Mouse (Mus musculus): ENCODE measurements around the gene Nim1k. TPM values are rescaled to one million over a fixed set of nuclear protein-coding genes. Genes with fewer than 3 reads are reported as not detected.
"Not testable (repeated sequence)": the region's sequence is repeated elsewhere in the genome, so short reads cannot be mapped to it uniquely, and the experiment has no call there.

Gene Nim1k
- polyA plus RNA-seq, 1 experiment from 2014 or later, result 0.32 TPM

- Histone ChIP-seq H3K4me2 (ENCODE audit: low read depth, low read length) (no peak overlapping the region), H3K9me3 (ENCODE audit: low read length) (no peaks in the 10 kb centered on the region), H3K27ac (ENCODE audit: low read depth) (peak overlapping the region; percentile 19; the same call in 1 of the 2 replicates), H3K27me3 (ENCODE audit: insufficient read depth, low read length) (no peaks in the 10 kb centered on the region), H3K9ac (replicated peaks) (no peak overlapping the region), H3K4me1 (ENCODE audit: insufficient read depth) (no peaks in the 10 kb centered on the region), H3K4me3 (ENCODE audit: low read depth, low read length) (no peak overlapping the region), H3K36me3 (replicated peaks; ENCODE audit: insufficient read depth, low read length) (peaks cover 22% of the 10 kb centered on the region)
- DNase-seq (no peak), ATAC-seq (peak; percentile 72)
- 75% methylated on average over 4 of the region's 4 CpGs for WGBS (ENCODE audit: insufficient replicate concordance)
- TF ChIP-seq CTCF (IDR thresholded peaks at IDR 0.05; ENCODE audit: low read depth) (no peak), EP300 (IDR thresholded peaks at IDR 0.05; ENCODE audit: low read depth) (no peak)
These were observed 57.2 kb downstream of the Nim1k start for GRCm38 (mm10) chr13:119698436-119698835.

DNA sequence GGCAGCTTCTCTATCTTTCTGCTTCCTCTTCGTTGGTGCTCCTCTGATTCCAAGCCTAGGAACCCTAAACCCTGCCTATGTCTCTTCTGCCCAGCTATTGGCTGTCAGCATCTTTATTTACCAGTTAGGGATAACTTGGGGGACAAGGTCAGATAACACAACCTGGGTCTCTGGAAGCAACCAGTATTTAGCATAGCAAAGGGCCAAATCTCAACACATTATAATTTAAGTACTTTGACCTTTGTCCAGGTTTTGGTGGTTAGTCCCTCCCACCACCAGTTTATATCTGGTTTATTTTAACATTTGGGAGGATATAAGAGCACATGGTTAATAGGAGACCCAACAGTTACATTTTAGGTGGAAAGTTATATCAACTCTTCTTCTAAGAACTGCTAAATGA, 59.2 kb downstream of the Nim1k start:
- H3K4me2 ChIP-seq (ENCODE audit: low read depth, low read length), result no peak overlapping the region
- TF ChIP-seq EP300 (IDR thresholded peaks at IDR 0.05; ENCODE audit: low read depth) (no peak), CTCF (IDR thresholded peaks at IDR 0.05; ENCODE audit: low read depth) (no peak)
- WGBS (ENCODE audit: insufficient replicate concordance), result 55% methylated on average over 1 of the region's 1 CpGs
- DNase-seq (no peak), ATAC-seq (no peak)
- no peak overlapping the region for H3K4me3 ChIP-seq (ENCODE audit: low read depth, low read length)
- H3K9me3 ChIP-seq (ENCODE audit: low read length), result no peaks in the 10 kb centered on the region
- H3K27me3 ChIP-seq (ENCODE audit: insufficient read depth, low read length), result no peaks in the 10 kb centered on the region
- no peak overlapping the region for H3K9ac ChIP-seq (replicated peaks)
- H3K4me1 ChIP-seq (ENCODE audit: insufficient read depth), result peaks cover 2% of the 10 kb centered on the region; the same call in 1 of the 2 replicates
- peaks cover 16% of the 10 kb centered on the region for H3K36me3 ChIP-seq (replicated peaks; ENCODE audit: insufficient read depth, low read length)
- H3K27ac ChIP-seq (ENCODE audit: low read depth), result no peak overlapping the region

GRCm38 (mm10) chr13:119695676-119696075, 60.0 kb downstream of the Nim1k start:
- no peak for TF ChIP-seq CTCF (IDR thresholded peaks at IDR 0.05; ENCODE audit: low read depth)
- no peak for TF ChIP-seq EP300 (IDR thresholded peaks at IDR 0.05; ENCODE audit: low read depth)
- H3K9ac ChIP-seq (replicated peaks), result no peak overlapping the region
- H3K36me3 ChIP-seq (replicated peaks; ENCODE audit: insufficient read depth, low read length), result peaks cover 11% of the 10 kb centered on the region
- WGBS (ENCODE audit: insufficient replicate concordance), result 68% methylated on average over 4 of the region's 4 CpGs
- no peak overlapping the region for H3K27ac ChIP-seq (ENCODE audit: low read depth)
- H3K4me2 ChIP-seq (ENCODE audit: low read depth, low read length), result no peak overlapping the region
- H3K9me3 ChIP-seq (ENCODE audit: low read length), result no peaks in the 10 kb centered on the region
- ATAC-seq, result no peak
- H3K4me1 ChIP-seq (ENCODE audit: insufficient read depth), result peaks cover 10% of the 10 kb centered on the region
- H3K4me3 ChIP-seq (ENCODE audit: low read depth, low read length), result no peak overlapping the region
- no peak for DNase-seq
- H3K27me3 ChIP-seq (ENCODE audit: insufficient read depth, low read length), result no peaks in the 10 kb centered on the region

GRCm38 (mm10) chr13:119691958-119692357, 63.7 kb downstream of the Nim1k start:
- 64% methylated on average over 3 of the region's 3 CpGs for WGBS (ENCODE audit: insufficient replicate concordance)

GRCm38 (mm10) chr13:119690876-119691620, 64.6 kb downstream of the Nim1k start:
- DNase-seq (no peak), ATAC-seq (no peak)
- peak overlapping the region; percentile 82 for H3K27ac ChIP-seq (ENCODE audit: low read depth)
- H3K4me1 ChIP-seq (ENCODE audit: insufficient read depth), result peaks cover 10% of the 10 kb centered on the region
- peak overlapping the region; percentile 93 for H3K9ac ChIP-seq (replicated peaks)
- WGBS (ENCODE audit: insufficient replicate concordance), result 7% methylated on average over 7 of the region's 7 CpGs
- H3K4me2 ChIP-seq (ENCODE audit: low read depth, low read length), result peak overlapping the region; percentile 96
- no peaks in the 10 kb centered on the region for H3K36me3 ChIP-seq (replicated peaks; ENCODE audit: insufficient read depth, low read length)
- peak overlapping the region; percentile 87 for H3K4me3 ChIP-seq (ENCODE audit: low read depth, low read length)
- no peaks in the 10 kb centered on the region for H3K9me3 ChIP-seq (ENCODE audit: low read length)
- H3K27me3 ChIP-seq (ENCODE audit: insufficient read depth, low read length), result no peaks in the 10 kb centered on the region
- TF ChIP-seq EP300 (IDR thresholded peaks at IDR 0.05; ENCODE audit: low read depth) (no peak), CTCF (IDR thresholded peaks at IDR 0.05; ENCODE audit: low read depth) (no peak)

More at GRCm38 (mm10) chr13:119691958-119692357, 63.7 kb downstream of the Nim1k start:
- not testable (repeated sequence) for H3K36me3 ChIP-seq (replicated peaks; ENCODE audit: insufficient read depth, low read length); DNase-seq; H3K27ac ChIP-seq (ENCODE audit: low read depth); H3K9me3 ChIP-seq (ENCODE audit: low read length); H3K9ac ChIP-seq (replicated peaks); H3K27me3 ChIP-seq (ENCODE audit: insufficient read depth, low read length); ATAC-seq
- H3K4me3 ChIP-seq (ENCODE audit: low read depth, low read length), result peak overlapping the region; percentile 87
- peaks cover 10% of the 10 kb centered on the region for H3K4me1 ChIP-seq (ENCODE audit: insufficient read depth)
- peak overlapping the region; percentile 96 for H3K4me2 ChIP-seq (ENCODE audit: low read depth, low read length)

GRCm38 (mm10) chr13:119690039-119690728, 65.5 kb downstream of the Nim1k start, which contains the start of gene Hmgcs1:
Hmgcs1 (plus strand) TSS chr13:119690379.
- peak within 1 kb of the TSS; percentile 87 for H3K4me3 ChIP-seq (ENCODE audit: low read depth, low read length)
- DNase-seq, result peak; percentile 100
- no peaks in the 10 kb centered on the region for H3K9me3 ChIP-seq (ENCODE audit: low read length)
- no peaks in the 10 kb centered on the region for H3K27me3 ChIP-seq (ENCODE audit: insufficient read depth, low read length)
- H3K4me2 ChIP-seq (ENCODE audit: low read depth, low read length), result peak within 1 kb of the TSS; percentile 96
- TF ChIP-seq CTCF (IDR thresholded peaks at IDR 0.05; ENCODE audit: low read depth) (no peak), EP300 (IDR thresholded peaks at IDR 0.05; ENCODE audit: low read depth) (peak; percentile 90)
- WGBS (ENCODE audit: insufficient replicate concordance), result under 1% methylated on average over 59 of the region's 59 CpGs
- no peaks in the 10 kb centered on the region for H3K36me3 ChIP-seq (replicated peaks; ENCODE audit: insufficient read depth, low read length)
- H3K9ac ChIP-seq (replicated peaks), result peak within 1 kb of the TSS; percentile 93
- peaks cover 10% of the 10 kb centered on the region for H3K4me1 ChIP-seq (ENCODE audit: insufficient read depth)
- peak within 1 kb of the TSS; percentile 82 for H3K27ac ChIP-seq (ENCODE audit: low read depth)
- peak; percentile 98 for ATAC-seq

All from liver, postnatal 0 days (tissue).